Mouse (Mus musculus): ENCODE results near the gene Foxn1. TPM values are rescaled to one million over a fixed set of nuclear protein-coding genes. Genes with fewer than 3 reads are reported as not detected.

The Foxn1 gene
- polyA plus RNA-seq (2014; fragmentation: Illumina TruSeq; extraction: RNeasy Lipid Tissue Mini Kit (QIAGEN cat#74804); ENCODE audit: low read depth, low replicate concordance) = not detected

DNA sequence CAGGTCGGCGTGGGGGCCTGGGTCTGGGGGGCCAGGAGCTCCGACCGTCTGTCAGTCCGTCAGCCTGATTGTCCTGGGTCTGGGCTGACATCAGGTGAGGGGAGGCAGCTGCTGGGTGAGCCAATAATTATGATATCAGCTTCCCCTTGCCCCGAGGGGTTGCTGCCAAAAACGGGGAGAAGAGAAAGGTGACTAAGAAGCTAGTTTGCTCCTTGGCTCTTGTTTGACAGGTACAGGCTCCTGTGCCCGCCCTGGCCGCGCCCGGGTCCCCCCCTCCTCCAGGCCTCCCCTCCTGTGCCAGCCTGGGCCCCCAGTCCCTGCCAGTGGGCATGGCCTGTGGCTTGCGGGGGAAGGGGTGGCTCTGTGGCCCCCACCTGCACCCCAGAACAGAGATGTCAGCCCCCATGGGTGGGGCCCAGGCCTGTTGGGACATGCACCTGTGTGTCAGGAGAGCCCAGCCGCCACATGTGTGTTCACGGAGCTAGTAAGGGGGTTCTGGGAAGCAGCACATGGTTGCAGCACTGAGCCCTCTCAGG, at the start of gene Foxn1:
TSS of gene Foxn1 (minus strand) at position 51 of the 536 bp plus-strand sequence.

DNA sequence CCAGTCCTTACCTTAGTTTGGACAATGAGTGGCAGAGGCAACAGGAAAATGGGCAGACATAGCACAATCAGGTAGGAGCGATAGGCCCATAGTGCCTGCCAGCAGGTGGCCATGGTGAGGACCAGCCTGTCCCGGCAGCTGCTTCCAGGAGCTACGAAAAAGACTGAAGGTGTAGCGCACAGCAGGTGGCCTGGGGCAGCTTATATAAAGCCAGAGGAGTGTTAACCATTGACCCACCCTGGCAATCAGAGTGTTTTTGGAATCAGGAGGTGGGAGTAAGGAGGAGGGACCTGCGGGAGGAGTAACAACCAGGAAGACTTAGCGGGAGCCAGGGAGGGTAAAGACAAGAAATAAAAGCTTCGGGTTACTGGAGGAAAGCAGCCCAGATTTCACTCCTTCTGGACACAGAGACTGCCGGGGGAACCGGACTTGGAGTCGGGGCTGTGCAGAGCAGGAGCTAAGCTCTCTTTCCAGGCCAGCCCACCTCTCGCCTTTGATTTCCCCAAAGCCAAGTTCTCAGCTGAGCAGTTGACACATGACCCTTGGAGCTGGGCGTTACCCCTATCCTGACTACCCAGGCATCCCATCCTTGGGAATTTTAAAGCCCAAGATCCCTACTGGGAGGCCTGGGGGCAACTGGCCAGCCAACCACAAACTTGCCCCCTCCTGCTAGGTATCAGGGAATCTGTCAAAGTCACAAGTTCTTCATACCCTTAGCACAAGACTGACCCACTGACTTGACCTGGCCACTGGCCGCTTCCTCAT, 35.9 kb upstream of the Foxn1 start, which contains the start of gene Slc13a2:
TSS of gene Slc13a2 (minus strand) at position 163 of the 765 bp plus-strand sequence.

DNA sequence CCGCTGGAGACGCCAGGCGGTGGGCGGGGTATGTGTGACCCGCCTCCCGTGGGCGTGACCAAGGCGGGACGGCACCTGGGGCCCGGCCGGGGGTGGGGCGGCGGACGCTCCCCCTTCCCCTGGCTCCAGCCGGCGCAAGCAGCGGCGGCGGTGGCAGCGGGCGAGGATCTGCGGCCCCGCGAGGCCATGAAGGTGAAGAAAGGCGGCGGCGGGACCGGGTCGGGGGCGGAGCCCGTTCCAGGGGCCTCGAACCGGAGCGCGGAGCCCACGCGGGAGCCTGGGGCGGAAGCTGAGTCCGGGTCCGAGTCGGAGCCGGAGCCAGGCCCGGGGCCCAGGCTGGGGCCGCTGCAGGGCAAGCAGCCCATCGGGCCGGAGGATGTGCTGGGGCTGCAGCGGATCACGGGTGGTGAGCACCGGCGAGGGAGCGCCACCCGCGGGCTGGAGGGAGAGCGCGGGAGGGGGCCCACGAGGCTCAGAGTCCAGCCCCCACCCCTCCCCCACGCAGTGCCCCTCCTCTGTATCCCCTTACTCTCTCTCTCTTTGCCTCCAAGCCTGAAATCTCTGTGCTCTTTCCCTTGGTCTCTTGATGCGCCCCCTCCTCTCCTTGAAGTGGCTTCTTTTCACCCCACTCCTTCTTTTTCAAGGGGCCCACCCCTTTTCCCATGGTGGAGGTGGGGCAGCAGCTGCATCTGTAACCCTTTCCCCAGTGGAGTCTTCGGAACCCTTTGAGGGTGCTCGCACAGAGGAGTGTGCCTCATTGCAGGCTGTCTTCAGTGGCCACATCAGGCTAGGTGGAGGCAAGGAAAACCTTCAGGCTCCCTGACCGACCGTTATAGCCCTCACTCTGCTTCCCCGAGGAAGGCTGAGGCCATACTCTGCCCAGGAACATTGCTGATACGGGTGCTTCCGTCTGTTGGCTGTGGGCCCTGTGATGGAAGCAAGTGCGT, 42.7 kb downstream of the Foxn1 start, which contains the start of gene Unc119:
TSS of gene Unc119 (plus strand) at position 102 of the 947 bp plus-strand sequence.

DNA sequence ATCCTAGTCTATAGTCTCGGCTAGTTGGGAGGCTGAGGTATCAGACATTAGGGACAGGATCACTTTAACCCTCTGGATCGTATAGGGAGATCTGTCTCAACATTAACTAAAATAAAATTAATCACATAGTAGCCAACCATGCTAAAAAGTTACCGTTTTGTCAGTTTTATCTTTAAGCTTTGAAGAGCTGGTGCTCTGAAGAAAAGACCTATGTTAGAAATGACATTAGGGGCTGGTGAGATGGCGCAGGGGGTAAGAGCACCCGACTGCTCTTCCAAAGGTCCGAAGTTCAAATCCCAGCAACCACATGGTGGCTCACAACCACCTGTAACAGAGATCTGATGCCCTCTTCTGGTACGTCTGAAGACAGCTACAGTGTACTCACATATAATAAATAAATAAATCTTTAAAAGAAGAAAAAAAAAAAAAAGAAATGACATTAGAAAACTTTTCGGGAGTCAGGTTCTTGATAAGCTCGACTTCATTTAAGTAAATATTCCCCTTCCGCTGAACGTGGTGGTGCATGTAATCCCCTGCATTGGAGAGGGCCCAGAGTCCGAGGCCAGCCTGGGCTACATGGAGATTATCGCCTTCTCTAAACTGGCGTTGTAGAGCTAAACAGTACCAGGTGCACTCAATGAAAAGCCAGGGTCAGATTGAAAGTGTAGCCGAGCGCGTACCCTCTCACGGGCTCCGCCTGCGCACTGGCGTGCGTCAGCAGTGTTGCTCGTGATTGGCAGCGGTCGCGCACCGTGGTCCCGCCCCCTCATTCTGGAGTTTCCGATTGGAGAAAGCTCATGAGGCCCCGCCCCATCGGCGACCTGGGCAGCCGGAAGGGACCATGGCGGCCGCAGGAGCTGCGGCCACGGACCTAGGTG, 58.5 kb downstream of the Foxn1 start, which contains the start of gene Pigs:
TSS of gene Pigs (plus strand) at position 782 of the 878 bp plus-strand sequence.

DNA sequence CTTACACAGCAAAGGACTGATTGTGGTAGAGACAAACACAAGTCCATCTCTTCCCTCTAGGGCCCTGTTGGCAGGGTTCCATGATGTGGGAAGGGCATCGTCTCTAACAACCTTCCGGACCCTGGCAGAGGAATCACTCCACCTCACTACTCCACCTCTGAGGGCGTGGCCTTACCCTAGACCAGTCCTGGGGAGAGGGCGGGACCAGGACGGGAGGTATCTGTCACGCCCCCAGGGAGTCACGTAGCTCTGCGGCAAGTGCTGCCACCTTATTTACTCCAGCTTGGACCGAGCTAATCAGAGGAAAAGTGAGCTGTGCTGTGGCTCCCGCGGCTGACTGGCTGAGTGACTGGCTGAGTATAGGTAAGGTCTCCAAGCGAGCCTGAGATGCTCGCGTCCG, 63.5 kb downstream of the Foxn1 start, which contains the start of gene Aldoc:
TSS of gene Aldoc (plus strand) at position 109 of the 400 bp plus-strand sequence.

Other genes starting within 250 kb of the Foxn1 start
- 1.1 TPM for gene Traf4, start 221.0 kb downstream of the Foxn1 start, polyA plus RNA-seq (2014; fragmentation: Illumina TruSeq; extraction: RNeasy Lipid Tissue Mini Kit (QIAGEN cat#74804); ENCODE audit: low read depth, low replicate concordance)
- gene Nek8, start 209.9 kb downstream of the Foxn1 start, polyA plus RNA-seq (2014; fragmentation: Illumina TruSeq; extraction: RNeasy Lipid Tissue Mini Kit (QIAGEN cat#74804); ENCODE audit: low read depth, low replicate concordance) = 1.6 TPM
- gene Tlcd1, start 209.8 kb downstream of the Foxn1 start, polyA plus RNA-seq (2014; fragmentation: Illumina TruSeq; extraction: RNeasy Lipid Tissue Mini Kit (QIAGEN cat#74804); ENCODE audit: low read depth, low replicate concordance) = 33.9 TPM
- gene Rpl23a, start 203.0 kb downstream of the Foxn1 start, polyA plus RNA-seq (2014; fragmentation: Illumina TruSeq; extraction: RNeasy Lipid Tissue Mini Kit (QIAGEN cat#74804); ENCODE audit: low read depth, low replicate concordance) = 310 TPM
- gene Rab34, start 198.1 kb downstream of the Foxn1 start, polyA plus RNA-seq (2014; fragmentation: Illumina TruSeq; extraction: RNeasy Lipid Tissue Mini Kit (QIAGEN cat#74804); ENCODE audit: low read depth, low replicate concordance) = 1.7 TPM
- gene Proca1, start 193.2 kb downstream of the Foxn1 start, polyA plus RNA-seq (2014; fragmentation: Illumina TruSeq; extraction: RNeasy Lipid Tissue Mini Kit (QIAGEN cat#74804); ENCODE audit: low read depth, low replicate concordance) = 1.3 TPM
- 21.3 TPM for gene Sdf2, start 140.8 kb downstream of the Foxn1 start, polyA plus RNA-seq (2014; fragmentation: Illumina TruSeq; extraction: RNeasy Lipid Tissue Mini Kit (QIAGEN cat#74804); ENCODE audit: low read depth, low replicate concordance)
- 5.8 TPM for gene Supt6, start 140.6 kb downstream of the Foxn1 start, polyA plus RNA-seq (2014; fragmentation: Illumina TruSeq; extraction: RNeasy Lipid Tissue Mini Kit (QIAGEN cat#74804); ENCODE audit: low read depth, low replicate concordance)
- gene 2610507B11Rik, start 124.8 kb downstream of the Foxn1 start, polyA plus RNA-seq (2014; fragmentation: Illumina TruSeq; extraction: RNeasy Lipid Tissue Mini Kit (QIAGEN cat#74804); ENCODE audit: low read depth, low replicate concordance) = 48.4 TPM
- 0.24 TPM for gene BC030499, start 95.7 kb downstream of the Foxn1 start, polyA plus RNA-seq (2014; fragmentation: Illumina TruSeq; extraction: RNeasy Lipid Tissue Mini Kit (QIAGEN cat#74804); ENCODE audit: low read depth, low replicate concordance)
- 0.32 TPM for gene Spag5, start 85.0 kb downstream of the Foxn1 start, polyA plus RNA-seq (2014; fragmentation: Illumina TruSeq; extraction: RNeasy Lipid Tissue Mini Kit (QIAGEN cat#74804); ENCODE audit: low read depth, low replicate concordance)
- 10.4 TPM for gene Aldoc, start 63.6 kb downstream of the Foxn1 start, polyA plus RNA-seq (2014; fragmentation: Illumina TruSeq; extraction: RNeasy Lipid Tissue Mini Kit (QIAGEN cat#74804); ENCODE audit: low read depth, low replicate concordance)
- 1.4 TPM for gene Pigs, start 58.1 kb downstream of the Foxn1 start, polyA plus RNA-seq (2014; fragmentation: Illumina TruSeq; extraction: RNeasy Lipid Tissue Mini Kit (QIAGEN cat#74804); ENCODE audit: low read depth, low replicate concordance)
- gene Unc119, start 43.1 kb downstream of the Foxn1 start, polyA plus RNA-seq (2014; fragmentation: Illumina TruSeq; extraction: RNeasy Lipid Tissue Mini Kit (QIAGEN cat#74804); ENCODE audit: low read depth, low replicate concordance) = 0.58 TPM
- 0.45 TPM for gene Slc13a2, start 35.7 kb upstream of the Foxn1 start, polyA plus RNA-seq (2014; fragmentation: Illumina TruSeq; extraction: RNeasy Lipid Tissue Mini Kit (QIAGEN cat#74804); ENCODE audit: low read depth, low replicate concordance)
- gene Slc46a1, start 79.1 kb upstream of the Foxn1 start, polyA plus RNA-seq (2014; fragmentation: Illumina TruSeq; extraction: RNeasy Lipid Tissue Mini Kit (QIAGEN cat#74804); ENCODE audit: low read depth, low replicate concordance) = 4.4 TPM
- not detected for gene Sarm1, start 111.2 kb upstream of the Foxn1 start, polyA plus RNA-seq (2014; fragmentation: Illumina TruSeq; extraction: RNeasy Lipid Tissue Mini Kit (QIAGEN cat#74804); ENCODE audit: low read depth, low replicate concordance)
- gene Vtn, start 112.5 kb upstream of the Foxn1 start, polyA plus RNA-seq (2014; fragmentation: Illumina TruSeq; extraction: RNeasy Lipid Tissue Mini Kit (QIAGEN cat#74804); ENCODE audit: low read depth, low replicate concordance) = 538 TPM
- gene Sebox, start 116.9 kb upstream of the Foxn1 start, polyA plus RNA-seq (2014; fragmentation: Illumina TruSeq; extraction: RNeasy Lipid Tissue Mini Kit (QIAGEN cat#74804); ENCODE audit: low read depth, low replicate concordance) = not detected
- gene Tmem199, start 125.6 kb upstream of the Foxn1 start, polyA plus RNA-seq (2014; fragmentation: Illumina TruSeq; extraction: RNeasy Lipid Tissue Mini Kit (QIAGEN cat#74804); ENCODE audit: low read depth, low replicate concordance) = 12.6 TPM
- gene Poldip2, start 125.6 kb upstream of the Foxn1 start, polyA plus RNA-seq (2014; fragmentation: Illumina TruSeq; extraction: RNeasy Lipid Tissue Mini Kit (QIAGEN cat#74804); ENCODE audit: low read depth, low replicate concordance) = 31.9 TPM
- gene Tnfaip1, start 149.8 kb upstream of the Foxn1 start, polyA plus RNA-seq (2014; fragmentation: Illumina TruSeq; extraction: RNeasy Lipid Tissue Mini Kit (QIAGEN cat#74804); ENCODE audit: low read depth, low replicate concordance) = 14.4 TPM
- gene Ift20, start 149.8 kb upstream of the Foxn1 start, polyA plus RNA-seq (2014; fragmentation: Illumina TruSeq; extraction: RNeasy Lipid Tissue Mini Kit (QIAGEN cat#74804); ENCODE audit: low read depth, low replicate concordance) = 42.3 TPM
- gene Tmem97, start 164.2 kb upstream of the Foxn1 start, polyA plus RNA-seq (2014; fragmentation: Illumina TruSeq; extraction: RNeasy Lipid Tissue Mini Kit (QIAGEN cat#74804); ENCODE audit: low read depth, low replicate concordance) = 72.8 TPM

Measured in liver, adult 10 weeks (tissue).